Mouse (Mus musculus): Measurements from ENCODE around the gene Slc39a9.
A peak's percentile ranks its signal among the peaks of the same experiment; 100 is the strongest.

Slc39a9 gene

DNA sequence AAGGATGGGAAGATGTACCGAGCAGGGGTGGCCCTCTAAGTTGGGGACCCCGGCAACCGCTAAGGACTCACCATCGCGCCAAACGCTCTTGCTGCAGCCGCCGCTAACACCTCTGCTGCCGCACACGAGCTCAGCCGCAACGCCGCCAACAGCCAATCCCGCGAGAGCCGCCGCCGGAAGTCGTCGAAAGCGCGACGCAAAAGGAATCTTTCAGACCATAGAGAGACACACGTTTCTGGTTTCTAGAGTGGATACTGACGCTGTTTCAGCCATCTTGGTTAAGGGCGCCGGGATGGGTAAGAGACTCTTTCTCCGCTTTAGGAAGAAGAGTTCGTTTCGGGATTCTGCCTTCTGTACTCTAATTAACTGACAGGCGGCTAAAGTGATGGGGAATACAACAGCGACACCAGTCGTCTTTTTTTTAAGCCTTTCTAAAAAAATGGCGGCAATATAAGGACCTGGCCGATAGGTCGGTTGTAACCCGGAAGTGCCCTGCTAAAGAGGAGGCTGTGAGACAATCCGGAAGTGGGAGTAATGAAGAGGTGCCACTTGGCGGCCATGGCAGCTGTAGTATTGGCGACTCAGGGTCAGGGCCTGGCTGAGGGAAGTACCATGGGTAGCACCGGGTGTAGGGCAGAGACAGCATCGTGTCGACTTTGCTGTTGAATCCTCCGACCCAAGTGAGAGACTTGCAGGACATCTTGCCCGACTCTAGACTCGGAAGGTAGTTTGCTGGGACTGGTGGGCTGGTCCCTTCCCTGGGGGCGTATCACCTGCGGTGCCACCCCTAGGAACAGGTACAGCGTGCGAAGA is at the start of gene Slc39a9, which contains the start of gene Erh:
Slc39a9 (plus strand) TSS at position 191 of the 813 bp plus-strand sequence.
Erh (minus strand) TSS at position 649 of the 813 bp plus-strand sequence.
- DNase-seq, result peak; percentile 90

DNA sequence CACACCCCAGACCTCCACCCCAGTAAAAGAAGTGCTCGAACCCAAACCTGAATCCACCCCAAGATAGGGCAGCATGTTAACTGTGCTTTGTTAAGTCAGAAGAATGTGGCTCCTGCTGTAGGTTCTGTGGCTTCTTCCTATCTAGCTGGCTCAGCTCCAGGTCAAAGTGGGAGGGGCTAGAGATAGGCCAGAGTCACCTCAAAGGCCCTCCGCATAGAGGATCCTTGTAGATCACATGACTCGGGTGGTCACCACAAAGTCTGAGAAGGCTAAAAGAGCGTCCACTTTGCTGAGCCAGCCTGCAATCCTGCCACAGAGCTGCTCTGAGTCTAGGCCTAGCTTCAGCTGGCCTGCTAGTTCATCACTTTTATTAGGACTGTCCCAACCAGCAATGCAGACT is 49.5 kb upstream of the Slc39a9 start:
- no peak for DNase-seq

DNA sequence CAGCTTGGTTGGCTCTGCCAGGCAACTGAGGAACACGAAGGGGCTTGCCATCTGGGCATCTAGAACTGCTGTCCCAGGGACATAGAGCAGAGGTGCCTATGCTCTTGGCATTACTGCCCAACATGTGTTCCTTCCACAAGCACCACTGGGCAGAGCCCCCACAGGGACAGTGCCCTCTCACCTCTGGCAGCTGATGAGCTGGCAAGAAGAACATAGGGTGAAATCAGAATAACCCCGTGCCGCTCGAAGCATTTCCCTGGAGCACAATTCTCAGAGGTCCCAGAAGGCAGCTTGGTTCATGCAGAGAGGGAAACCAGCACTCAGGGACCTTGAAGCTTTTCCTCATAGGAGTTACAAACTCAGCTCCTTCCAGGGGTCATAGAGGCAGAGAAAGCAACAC is 48.9 kb upstream of the Slc39a9 start:
- no peak for DNase-seq

DNA sequence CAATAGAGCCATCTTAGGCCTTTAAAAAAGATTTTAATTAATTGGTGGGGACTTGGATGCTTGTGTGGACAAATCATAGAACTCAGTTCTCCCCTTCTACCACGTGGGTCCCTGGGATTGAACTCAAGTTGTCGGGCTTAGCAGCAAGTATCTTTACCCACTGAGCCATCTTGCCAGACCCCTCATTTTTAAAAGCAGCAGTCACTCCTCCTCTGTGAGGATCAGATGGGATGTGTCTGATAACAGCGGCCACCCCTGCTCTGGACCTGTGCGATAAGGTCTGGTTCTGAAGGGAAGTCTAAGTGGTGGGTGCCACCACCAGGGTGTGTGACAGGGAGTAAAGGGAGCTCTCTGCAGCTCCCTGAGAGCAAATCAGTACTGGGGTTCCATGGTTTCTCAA is 48.1 kb upstream of the Slc39a9 start:
- DNase-seq, result no peak

DNA sequence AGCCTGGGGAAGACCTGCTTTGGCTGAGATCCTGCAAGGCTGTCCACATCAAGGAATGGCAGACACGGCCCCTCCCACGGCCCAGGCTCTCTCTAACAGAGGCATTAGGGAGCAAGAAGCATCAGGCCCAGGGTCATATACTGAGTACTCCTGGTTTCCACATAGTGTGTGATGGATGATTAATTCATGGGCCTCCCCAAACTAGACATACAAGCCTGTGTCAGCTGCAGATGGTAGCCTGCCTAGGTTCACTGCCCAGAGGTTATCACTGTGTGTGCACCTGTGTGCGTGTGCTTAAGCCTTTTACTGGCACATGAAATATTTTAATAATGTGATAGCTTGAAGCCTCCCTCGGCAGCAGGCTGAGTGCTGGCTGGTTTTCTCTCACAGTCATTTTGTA is 47.7 kb upstream of the Slc39a9 start:
- DNase-seq, result no peak

DNA sequence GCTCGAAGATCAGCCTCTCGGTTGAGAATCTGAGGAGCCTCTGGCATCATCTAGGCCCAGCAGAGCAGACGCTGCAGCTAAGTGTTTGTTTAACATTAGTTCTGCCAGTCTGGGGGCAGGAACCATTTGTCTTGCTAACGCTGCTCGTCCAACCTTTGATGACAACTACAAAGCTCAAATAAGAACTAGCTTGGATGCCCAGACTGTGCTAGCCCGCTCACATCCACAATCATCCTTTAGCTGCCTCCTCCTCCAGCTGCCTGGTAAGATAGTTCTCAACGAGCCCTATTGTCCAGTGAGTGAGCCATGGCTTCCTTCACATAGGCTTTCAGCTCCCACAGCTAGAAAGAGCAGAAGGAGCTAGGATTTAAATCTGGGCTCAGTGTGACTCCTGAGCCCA is 45.4 kb upstream of the Slc39a9 start:
- no peak for DNase-seq

DNA sequence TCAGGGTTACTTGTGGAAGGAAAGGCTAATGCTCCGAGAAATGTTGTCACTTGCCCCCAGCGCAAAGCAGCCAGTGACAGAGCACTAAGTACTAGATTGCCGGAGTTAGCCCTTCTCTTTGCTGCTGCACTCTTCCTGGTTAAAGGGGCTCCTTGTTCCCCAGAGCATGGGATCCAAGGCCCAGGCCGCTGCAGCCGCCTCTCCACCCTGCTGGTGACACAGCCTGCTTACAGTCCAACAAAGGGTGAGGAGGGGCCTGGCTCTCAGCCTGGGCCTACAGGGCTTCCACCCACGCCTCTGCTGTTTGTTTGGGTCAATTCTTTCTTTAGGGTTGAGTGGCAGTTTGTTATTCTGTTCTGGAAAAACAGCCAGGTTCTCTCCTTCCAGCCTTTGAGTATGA is 44.9 kb upstream of the Slc39a9 start:
- peak; percentile 23 for DNase-seq

DNA sequence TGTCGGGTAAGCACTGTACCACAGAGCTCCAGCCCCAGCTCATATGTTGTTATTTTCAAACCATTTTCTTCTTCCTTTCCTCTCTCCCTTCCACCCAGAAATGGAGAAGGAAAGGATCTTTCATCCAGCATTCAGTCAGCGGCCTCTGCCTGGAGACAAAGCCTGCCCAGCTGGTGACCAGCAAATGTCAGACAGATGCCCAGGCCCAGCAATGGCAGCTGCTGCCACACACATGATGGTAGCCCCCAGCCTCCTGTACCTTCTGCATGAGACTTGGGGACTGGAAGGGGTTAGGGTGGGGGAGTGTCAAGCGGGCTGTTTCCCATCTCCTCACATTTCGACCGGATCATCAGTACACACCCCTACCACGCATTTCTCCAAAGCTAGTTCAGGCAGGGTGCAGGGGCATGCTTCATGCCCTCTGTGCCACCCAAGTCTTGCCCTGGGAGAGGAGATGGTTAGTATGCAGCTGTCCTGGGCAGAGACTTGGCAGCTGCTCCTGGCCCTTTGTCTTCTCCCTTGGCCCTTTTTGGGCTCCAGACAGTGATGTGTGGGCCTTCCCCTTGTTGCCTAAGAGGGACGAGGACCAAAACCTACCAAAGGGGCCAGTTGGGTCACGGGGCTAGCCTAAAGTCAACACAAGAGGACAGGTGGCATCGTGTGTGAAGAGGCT is 42.0 kb upstream of the Slc39a9 start:
- no peak for DNase-seq

DNA sequence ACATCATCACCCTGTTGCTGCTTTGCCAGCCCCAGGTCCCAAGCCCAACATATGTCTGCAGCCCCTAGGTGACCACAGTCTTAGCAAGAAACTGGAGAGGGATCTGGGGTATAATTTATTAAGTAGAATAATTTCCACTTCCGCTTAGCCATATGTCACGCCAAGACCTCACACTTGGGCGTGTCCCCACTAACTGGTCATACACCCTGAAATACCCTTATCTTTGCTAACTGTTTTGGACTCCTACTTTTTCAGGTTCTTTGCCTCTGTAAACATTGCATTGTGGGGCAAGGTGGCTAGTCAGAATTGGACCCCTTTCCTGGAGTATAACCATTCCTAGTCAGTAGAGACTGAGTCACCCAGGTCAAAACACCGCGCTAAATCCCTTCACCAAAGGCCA is 41.3 kb upstream of the Slc39a9 start:
- no peak for DNase-seq

DNA sequence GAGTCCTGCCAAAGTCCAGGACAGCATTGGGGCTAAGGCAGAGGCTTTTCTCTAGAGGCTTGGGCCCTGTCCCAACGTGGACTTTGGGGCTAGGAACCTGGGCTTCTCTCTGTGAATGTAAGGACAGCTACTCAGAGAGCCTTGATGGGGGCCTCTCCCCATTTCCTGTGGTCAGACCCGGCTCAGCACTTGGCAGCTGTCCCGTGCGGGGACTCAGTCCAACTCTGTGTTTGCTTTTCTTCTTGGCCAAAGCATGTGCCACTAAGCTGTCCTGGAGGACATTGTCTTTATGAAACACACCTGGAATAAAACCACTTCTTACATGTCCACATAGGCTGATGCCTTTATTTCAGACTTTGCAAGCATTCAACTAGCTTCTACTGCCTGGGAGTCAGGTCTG is 40.1 kb upstream of the Slc39a9 start:
- no peak for DNase-seq

DNA sequence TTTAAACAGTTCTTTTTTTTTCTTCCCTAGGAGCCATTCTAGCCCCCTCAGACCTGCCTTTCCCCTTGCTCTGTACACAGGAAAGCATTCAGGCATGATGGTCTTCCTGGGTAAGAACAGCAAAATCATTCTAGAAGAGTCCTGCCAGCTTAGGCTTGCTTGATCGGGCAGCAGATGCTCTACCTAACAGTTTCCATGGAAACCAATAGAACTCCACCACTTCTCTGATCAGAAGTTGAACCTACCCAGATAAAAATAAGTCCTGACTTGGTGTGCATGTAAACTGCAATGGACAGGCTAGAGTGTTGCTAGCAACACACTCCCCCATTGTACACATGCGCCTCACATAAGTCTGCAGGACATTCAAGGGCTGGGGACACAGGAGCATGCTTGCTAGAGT is 39.5 kb upstream of the Slc39a9 start:
- no peak for DNase-seq

DNA sequence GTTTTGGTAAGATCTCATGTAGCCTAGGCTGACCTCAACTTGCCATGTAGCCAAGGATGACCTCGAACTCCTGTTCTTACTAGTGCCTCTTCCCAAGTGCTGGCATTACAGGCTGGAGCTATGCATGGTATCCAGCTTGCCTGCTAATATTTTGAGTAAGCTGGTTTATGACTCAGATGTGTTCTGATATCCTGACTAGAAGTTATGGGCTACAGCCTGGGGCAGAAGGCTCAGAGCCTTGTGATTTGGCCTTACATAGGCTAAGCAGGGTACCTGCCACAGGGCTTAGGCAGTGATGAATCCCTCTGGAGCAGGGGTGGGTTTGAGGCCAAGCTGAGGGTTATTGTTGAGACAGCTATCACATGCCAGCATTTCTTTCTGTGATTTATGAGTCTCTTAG is 35.1 kb upstream of the Slc39a9 start:
- DNase-seq, result no peak

DNA sequence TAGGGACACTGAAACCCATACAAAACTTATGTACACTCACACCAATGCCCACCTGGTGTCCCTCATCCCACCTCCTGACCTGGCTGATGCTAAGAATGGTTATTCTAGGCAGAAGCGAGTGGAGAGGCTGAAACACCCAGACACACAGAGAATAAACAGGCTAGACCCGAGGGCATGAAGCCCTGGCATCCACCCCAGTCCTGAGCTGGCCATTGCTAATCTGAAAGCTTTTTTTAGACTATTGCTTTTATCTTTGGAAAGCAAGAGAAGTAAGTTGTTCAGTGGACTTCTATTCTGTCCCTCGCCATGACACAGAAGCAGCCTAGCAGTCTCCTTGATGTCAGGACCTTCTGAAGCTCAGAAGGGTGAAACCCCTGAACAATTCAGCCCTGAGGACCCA is 33.8 kb upstream of the Slc39a9 start:
- no peak for DNase-seq

DNA sequence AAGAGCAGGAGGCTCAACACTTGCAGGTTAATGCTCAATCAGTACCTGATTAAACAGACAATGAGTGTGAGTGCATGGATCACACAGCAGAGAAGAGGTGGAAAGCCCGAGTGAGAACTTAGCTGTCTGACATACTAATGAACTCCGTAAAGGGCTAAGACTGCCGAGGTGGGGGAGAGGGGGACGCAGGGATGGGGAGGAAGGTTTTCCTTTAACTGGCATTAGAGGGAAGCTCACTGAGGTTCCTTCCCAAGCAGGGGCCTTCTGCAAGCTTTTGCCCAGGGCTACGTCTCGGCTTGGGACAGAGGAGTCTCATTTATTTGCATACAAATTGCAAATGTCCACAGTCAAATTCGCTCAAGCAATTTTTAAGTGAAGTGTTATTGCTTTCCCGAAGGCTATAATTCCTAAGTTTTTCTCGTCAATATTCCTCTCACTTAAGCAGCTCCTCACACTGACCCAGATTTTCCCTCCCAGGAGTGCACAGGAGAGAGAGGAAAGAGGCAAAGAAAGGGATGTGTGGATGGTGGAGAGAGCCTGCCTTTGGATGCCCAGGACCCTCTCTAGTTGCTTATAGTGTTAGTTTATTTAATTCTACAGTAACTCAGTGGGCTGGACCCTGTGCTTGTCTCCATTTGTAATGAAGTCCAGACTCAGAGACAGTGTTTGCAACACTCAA is 31.4 kb upstream of the Slc39a9 start:
- no peak for DNase-seq

DNA sequence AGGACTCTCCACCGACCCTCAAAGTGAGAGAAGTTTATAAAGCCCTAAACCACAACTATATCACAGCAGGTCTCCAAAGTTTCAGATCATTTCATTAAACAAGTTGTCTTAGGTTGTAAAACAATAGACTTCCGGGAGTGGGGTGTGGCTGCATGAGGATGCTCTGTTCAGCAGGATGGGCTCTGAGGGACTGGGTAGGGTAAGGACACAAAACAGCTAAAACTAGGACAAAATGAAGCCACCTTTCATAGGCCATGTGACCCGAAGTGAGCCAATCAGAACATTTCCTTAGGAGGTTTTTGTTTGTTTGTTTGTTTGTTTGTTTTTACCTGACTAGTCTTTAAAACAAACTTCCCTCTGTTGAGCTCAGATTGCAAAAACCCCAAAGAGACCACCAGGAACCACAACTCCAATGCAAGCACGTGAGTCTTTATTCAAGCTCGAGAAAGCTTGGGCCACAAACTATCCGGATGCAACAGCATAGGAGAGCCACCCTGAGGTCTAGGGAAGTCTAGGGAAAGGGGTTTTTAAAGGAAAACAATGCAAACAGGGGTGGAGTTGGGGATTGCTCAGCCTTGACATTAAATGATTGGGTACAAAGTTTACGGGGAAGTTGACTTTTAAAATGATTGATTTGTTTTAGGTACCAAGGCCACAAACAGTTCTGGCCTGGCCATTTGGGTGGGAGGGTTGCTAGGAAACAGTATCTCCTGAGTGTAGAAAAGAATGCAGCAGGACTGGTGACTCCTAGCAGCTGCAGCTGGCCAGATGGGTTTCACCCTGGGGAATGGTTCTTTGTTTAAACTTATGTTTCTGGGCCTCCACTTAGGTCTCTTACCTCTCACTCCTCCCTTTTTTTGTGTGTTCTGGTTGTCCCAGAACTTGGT is 28.1 kb upstream of the Slc39a9 start:
- no peak for DNase-seq

DNA sequence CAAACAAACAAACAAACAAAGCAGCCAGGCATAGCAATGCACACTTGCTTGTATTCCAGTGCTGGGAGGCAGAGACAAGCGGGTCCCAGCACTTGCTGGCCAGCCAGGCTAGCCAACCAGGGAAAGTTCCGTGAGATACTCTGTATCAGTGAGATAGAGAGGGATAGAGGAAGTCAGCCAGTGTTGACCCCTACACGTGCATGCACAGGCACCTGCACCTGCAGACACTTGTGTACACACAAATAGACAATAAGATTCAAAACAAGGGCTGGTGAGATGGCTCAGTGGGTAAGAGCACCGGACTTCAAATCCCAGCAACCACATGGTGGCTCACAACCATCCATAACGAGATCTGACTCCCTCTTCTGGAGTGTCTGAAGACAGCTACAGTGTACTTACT is 23.2 kb upstream of the Slc39a9 start:
- no peak for DNase-seq

DNA sequence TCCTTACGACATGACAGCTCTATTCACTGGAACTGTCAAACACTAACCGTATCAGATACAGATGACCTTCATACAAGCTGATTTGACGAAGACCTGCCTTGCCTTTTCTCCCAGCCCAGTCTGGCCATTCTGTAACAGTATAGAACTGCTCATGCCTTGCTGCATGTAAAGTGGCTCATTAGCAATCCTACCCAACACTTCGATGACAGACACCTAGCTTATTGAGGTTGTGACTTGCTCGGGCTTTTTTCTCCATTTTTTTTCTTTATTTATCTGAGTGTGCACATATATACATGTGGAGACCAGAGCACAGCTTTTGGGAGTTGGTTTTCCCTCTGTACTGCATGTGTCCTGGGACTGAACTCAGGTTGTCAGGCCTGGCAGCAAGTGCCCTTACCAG is 11.9 kb upstream of the Slc39a9 start:
- no peak for DNase-seq

DNA sequence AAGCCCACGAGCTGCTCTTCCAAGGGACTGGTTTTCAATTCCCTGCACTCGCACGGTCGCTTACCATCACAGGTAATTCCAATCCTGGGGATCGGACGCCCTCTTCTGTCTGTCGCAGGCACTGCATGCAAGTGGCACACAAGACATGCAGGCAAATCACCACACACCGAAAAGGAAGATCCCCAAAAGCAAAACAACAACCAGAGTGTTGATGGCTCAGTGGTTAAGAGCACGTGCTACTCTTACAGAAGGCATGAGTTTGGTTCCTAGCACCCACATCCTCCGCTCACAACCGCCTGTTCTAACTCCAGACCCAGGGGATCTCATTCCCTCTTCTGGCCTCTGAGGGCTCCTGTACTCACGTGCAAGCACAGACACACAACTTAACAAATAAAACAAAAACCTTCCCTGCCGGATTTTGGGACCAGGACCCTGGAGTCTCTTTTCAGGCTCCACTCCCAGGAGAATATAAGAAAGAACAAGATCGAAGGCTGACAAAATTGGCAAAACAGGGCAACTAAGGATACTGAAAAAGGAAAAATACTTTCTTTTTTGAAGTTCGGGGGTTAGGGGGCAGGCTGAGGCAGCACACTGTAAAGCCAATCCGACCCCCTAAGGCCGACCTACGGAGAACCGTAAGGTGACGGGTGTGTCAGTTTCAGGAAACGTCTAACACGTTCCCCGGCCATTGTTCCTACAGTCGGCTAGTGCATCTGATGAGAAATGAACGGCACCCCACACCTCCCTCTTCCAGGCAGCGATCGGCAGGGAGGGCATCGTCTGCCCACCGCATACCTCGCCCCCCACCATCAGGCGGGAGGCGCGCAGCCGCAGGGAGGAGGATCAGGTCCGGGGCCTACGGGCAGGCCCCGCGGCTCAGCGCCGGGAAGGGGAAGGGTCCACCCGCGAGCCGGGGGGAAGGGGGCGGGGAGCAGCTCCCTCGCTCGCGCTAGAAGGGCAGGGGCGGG is 674 bp upstream of the Slc39a9 start:
- DNase-seq, result peak; percentile 29

DNA sequence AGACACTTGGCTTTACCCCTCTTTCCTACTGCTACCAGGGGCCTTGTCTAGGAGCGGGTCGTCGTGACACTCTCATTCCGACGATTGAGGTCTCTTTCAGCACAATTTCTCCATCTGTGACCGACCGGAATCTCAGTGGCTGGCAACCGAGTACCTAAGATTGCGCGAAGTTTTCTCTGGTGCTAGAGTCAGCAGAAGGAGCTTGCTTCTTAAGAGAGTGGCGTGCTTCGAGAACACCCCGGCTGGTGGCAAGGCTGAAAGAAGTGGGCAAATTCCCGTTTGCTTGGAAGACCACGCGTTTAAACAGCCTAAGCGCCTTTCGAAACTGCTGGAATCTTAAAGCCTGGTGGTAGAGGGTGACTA is 804 bp downstream of the Slc39a9 start:
- DNase-seq, result no peak

DNA sequence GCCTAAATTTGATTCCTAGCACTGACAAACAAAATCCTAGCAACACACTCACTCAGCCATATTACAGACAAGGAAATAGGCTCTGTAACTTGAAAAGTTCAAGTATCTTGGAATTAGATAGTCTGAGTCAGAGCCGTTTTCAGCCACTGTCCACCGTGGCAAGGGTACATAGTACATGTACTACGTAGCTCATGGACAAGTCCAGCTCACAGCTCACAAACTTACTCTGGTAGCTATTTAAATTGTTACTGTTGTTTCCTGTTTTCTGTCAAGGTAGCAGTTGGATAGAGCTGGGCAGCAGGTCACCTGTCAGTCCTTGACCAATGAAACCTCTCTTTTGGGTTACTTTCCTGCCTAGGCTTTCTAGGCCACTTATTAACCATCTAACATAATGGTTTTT is 2.7 kb downstream of the Slc39a9 start:
- DNase-seq, result no peak

DNA sequence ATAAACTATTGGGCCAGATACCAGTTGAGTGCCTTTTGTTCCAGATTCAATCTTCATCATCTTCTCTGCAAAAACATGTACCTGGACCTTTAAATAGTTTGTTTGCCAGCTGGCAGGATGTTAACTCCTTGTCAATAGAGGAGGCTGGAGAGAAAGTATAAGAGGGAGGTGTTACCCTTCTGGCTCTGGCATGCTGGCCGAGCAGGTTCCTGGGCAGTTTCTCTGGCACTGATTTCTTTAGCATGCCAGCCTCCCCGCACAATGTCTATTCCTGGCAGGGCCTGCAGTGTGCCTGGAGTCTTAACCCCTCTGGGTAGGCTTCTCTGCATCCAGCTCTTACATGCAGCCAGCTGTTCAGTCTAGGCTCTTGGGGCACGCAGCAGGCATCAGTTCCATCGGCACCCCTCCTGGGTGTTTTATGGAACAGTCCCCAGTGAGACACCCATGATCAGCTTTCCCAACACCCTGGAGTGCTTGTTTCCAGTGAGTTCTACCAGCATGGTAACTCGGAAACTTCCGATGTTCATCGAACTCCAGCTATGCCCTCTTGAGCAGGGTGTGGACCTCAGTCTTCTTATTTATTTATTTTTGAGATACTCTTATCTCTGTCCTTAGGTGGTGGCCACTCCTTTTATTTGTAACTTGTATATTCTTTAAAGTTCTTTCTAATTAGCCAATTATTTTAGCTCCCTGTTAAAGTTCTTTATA is 10.4 kb downstream of the Slc39a9 start:
- DNase-seq, result peak; percentile 13
